Mouse (Mus musculus): ENCODE measurements at regions not wholly inside any gene's neighbourhood (a gene's known extent, or its start where the extent isn't known, plus 50 kb on each side); places are given as distances from the start of the nearest gene placed in this dataset.

GRCm38 (mm10) chr12:79961076-79961475 is 151.7 kb downstream of the Zfp36l1 start:
- TF ChIP-seq POLR2A (IDR thresholded peaks at IDR 0.05; ENCODE audit: borderline replicate concordance, extremely low read depth, insufficient read depth, insufficient read length, poor library complexity, severe bottlenecking) (no peak), CTCF (IDR thresholded peaks at IDR 0.05; ENCODE audit: borderline replicate concordance, extremely low read depth, insufficient read depth, insufficient read length) (no peak)
